Mouse (Mus musculus): ENCODE data around the gene Acaa1a. TPM values are rescaled to one million over a fixed set of nuclear protein-coding genes. Genes with fewer than 3 reads are reported as not detected.
A peak's percentile ranks its signal among the peaks of the same experiment; 100 is the strongest.
"Not testable (repeated sequence)": the region's sequence is repeated elsewhere in the genome, so short reads cannot be mapped to it uniquely, and the experiment has no call there.

Gene Acaa1a
- total RNA-seq, 4 experiments from 2014 or later, result 75.1 to 88.4 (median 78.0) TPM

- DNase-seq (ENCODE audit: low spot score), result no peak
Measured at GRCm38 (mm10) chr9:119339106-119339505, 370 bp upstream of the Acaa1a start.

DNA sequence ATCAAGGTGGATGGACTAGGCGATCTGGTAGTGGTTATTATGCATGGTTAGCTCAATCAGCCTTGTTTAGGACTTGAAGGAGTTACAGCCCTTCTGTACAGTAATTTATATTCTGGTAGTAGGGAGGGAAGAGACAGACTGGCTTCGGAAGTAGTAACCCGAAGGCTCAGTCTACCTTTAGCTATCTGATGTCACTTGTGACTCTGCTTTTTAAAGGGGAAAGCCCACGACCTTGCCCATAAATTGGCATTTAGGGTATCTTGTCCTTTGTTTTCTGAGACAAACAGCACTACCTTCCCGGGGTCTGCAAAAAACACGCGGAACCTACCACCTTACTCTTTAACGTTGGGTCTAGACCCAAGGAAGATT is 720 bp downstream of the Acaa1a start:
- DNase-seq (ENCODE audit: low spot score), result no peak

GRCm38 (mm10) chr9:119340909-119341816 is 1.7 kb downstream of the Acaa1a start, which contains the start of gene Myd88:
TSS of gene Myd88 (minus strand) at chr9:119341411.
- peak; percentile 98 for DNase-seq (ENCODE audit: low spot score)

DNA sequence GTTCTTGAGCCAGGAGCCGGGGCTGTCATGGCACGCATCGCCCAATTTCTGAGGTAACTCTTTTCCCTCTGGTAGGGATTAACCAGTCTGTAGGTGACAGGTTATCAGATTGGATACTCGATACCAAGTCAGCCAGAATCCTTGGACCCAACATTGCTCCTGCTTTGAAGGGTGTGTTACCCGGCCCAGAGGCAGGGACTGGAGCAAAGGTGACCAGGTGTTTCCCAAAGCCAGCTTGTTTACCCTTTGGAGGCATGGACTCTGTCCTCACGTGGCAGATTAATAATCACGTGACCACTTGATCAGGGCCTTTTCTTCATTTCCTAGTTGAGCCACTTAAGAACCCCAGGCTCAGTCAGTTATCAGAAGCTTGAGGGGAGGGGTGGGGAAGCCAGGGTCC is 3.3 kb downstream of the Acaa1a start:
- no peak for DNase-seq (ENCODE audit: low spot score)

GRCm38 (mm10) chr9:119346376-119346775 is 6.9 kb downstream of the Acaa1a start:
- no peak for DNase-seq (ENCODE audit: low spot score)

DNA sequence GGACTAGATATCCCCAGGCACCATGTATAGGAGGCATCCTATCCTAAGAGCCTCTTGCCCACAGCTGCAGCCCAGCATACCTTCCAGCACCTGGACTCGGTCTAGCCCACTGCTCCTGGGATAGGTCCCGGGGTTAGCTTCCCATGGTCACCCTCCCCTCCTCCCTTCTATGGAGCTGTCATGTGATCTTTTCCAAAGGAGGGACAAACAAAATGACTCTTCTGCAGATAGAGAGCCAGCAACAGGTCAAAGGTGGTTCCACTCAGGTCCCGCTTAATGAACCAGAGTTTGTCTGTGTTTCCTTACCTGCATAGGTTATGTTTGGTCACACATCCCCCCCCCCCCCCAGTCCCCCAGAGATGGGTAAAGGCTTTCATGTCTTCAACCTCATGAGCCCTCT is 11.1 kb downstream of the Acaa1a start:
- no peak for DNase-seq (ENCODE audit: low spot score)

- no peak for DNase-seq (ENCODE audit: low spot score)
Measured at GRCm38 (mm10) chr9:119350947-119351705, 11.7 kb downstream of the Acaa1a start.

GRCm38 (mm10) chr9:119352060-119352459 is 12.6 kb downstream of the Acaa1a start:
- DNase-seq (ENCODE audit: low spot score), result peak; percentile 64

- no peak for DNase-seq (ENCODE audit: low spot score)
Measured at GRCm38 (mm10) chr9:119353926-119354325, 14.4 kb downstream of the Acaa1a start.

GRCm38 (mm10) chr9:119355943-119356342 is 16.5 kb downstream of the Acaa1a start:
- DNase-seq (ENCODE audit: low spot score), result no peak

DNA sequence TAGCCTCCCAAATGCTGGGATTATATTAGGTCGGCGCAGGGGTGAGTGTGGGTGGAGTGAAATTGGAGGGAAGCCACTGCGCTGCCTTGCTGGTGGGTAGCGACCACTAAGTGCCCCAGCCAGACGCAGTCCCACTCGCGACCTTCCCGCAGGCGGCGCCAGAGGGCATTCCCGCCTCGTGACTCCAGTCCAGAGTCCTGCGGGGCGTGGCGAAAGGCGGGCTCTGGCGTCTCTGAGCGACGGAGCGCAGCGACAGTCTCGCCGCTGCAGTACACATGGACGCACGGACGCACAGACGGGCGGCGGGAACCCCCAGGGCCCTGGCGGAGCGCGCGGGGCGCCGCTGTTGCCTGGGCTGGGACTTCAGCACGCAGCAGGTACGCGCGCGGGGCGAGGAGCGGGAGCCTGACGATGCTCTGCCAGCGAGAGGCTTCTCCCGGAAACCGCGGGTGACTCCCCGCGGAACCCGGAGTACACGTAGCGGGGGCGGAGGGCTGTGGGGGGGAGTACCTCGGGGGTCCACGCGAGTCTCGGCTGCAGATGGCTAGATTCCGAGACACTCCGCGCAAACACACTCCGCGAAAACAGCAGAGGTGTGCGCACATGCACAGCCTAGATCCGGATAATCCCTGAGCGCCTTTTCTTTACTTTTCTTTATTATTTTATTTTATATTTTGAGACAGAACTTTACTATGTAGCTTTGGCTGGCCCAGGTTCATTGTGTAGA is 18.0 kb downstream of the Acaa1a start, which contains the start of gene Xylb:
Gene Xylb (plus strand): TSS at position 51 of the 727 bp plus-strand sequence.
- peak; percentile 88 for DNase-seq (ENCODE audit: low spot score)

- no peak for DNase-seq (ENCODE audit: low spot score)
Measured at GRCm38 (mm10) chr9:119358058-119358429, 18.6 kb downstream of the Acaa1a start.

DNA sequence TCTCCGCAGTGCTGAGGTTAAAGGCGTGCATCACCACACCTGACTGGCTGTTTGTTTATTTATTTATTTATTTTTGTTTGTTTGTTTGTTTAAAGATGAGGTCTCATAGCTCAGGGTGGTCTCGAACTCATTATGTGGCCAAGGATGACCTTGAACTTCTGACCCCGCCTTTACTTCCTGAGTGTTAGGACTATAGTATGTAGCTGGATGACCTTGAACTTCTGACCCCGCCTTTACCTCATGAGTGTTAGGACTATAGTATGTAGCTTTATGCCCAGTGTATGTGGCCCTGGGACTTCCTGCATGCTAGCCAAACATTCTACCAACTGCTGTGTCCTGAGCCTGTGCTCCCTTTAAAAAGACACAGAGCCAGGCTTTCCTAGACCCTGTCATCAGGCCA is 21.9 kb downstream of the Acaa1a start:
- no peak for DNase-seq (ENCODE audit: low spot score)

DNA sequence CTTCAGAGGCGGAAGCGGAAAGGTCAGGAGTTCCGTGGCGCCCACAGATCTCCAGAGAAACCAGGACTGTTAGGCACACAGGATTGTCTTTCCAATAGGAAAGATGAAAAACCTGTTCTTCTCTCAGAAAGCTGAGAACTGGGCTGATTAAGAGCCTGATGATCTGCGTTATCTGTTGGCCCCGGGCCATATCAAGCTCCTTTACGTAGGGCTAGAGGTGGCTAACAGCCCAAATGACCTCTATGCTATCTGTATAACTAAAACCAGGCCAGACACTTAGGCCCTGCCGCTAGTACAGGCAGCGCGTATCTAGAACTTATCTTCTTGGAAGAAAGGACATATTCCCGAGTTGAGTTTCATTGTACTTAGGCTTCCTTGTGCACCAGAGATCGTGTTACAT is 23.8 kb downstream of the Acaa1a start:
- DNase-seq (ENCODE audit: low spot score), result no peak

DNA sequence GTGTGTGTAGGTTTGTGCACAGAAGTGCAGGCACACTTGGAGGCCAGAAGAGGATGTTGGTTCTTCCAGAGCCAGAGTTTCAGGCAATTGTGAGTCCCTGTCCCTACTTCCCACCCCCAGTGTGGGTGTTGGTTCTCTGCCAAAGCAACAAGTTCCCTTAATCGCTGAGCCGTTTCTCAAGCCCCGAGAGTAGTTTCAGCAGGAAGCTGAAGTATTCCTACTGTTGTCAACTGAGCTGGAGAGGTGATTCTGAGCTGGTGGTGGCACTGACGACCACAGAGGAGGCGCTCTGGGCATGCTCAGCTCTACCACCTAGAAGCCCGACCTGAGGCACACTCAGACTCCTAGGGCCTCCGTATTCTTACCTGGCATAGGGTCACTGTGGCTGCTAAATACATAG is 25.8 kb downstream of the Acaa1a start, which contains the start of gene Slc22a14:
Gene Slc22a14 (minus strand): TSS at position 270 of the 400 bp plus-strand sequence.
- no peak for DNase-seq (ENCODE audit: low spot score)

DNA sequence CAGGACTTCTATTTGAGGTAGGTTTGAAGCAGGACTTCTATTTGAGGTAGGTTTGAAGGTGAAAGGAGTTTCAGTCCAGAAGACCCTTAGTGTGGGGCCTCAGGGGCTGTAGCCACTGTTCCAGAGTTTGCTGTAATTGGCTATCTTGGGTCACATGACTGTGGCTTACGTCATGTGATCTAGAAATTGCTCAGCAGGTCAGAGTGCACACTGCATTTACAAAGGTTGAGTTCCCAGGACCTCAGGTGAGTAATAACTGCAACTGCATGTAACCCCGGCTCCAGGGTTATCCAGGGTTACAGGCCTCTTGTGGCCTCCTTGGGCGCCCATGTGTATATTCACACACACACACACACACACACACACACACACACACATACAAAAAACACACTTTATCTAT is 28.9 kb downstream of the Acaa1a start:
- DNase-seq (ENCODE audit: low spot score), result no peak

DNA sequence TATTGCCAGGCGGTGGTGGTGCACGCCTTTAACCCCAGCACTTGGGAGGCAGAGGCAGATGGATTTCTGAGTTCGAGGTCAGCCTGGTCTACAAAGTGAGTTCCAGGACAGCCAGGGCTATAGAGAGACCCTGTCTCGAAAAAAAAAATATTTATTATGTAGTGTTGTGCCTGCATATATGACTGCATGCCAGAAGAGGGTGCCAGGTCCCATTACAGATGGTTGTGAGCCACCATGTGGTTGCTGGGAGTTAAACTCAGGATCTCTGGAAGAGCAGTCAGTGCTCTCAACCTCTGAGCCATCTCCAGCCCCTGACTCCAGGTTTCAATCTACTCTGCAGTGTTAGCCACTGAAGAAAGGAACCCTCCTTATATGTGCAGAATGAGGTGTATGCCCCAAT is 31.3 kb downstream of the Acaa1a start:
- not testable (repeated sequence) for DNase-seq (ENCODE audit: low spot score)

- no peak for DNase-seq (ENCODE audit: low spot score)
Measured at GRCm38 (mm10) chr9:119371251-119371650, 31.8 kb downstream of the Acaa1a start.

GRCm38 (mm10) chr9:119375008-119375407 is 35.5 kb downstream of the Acaa1a start:
- DNase-seq (ENCODE audit: low spot score), result no peak

DNA sequence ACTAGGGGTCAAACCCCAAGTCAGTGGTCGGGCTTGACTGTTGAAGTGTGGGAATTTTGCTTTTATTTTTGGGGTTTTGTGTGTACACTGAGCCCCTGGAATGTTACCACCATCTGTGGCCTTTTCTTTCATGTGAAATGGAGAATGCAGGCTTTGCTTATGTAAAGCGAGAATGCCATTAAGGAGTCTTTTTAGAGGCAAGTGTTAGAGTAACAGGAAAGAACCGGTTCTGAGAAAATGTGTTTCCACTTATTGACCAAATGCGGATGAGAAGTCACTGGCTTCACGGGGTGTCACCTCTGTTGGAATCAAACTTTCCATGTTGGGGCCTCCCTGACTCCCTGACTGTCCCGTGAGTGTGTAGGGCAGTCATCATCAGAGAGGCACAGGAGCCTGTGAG is 36.1 kb downstream of the Acaa1a start:
- DNase-seq (ENCODE audit: low spot score), result no peak

DNA sequence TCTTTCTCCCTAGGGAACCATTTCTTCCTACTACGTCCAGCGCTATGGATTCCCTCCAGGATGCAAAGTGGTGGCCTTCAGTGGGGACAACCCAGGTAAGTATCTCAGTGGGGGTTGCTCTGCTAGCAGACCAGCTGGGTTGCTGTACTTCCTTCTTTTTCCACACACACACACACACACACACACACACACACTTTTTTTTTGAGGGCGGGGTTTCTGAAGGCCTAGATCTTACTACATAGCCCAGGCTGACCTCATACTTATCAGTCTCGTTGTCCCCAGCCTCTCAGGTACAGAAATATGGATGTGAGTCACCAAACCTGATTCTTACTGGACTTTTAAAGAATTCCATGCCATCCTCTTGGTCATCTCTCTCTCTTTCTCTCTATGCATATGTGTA is 38.8 kb downstream of the Acaa1a start:
- no peak for DNase-seq (ENCODE audit: low spot score)

GRCm38 (mm10) chr9:119382603-119383002 is 43.1 kb downstream of the Acaa1a start:
- DNase-seq (ENCODE audit: low spot score), result no peak

All from heart, adult 8-10 months (tissue).